Mouse (Mus musculus) heart, adult 2 months (tissue): Measurements from ENCODE around the gene H2-T3.

ENCODE experiments used
- CTCF ChIP-seq: fragments of 200-600 bp; IDR thresholded peaks from 2 replicates; pipeline ENCODE4 v1.8.1; 2022; ENCODE audit warnings: antibody characterized with exemption, mild to moderate bottlenecking, moderate library complexity
- POLR2A ChIP-seq: fragments of 200-500 bp; IDR thresholded peaks from 2 replicates; pipeline ENCODE4 v1.6.1; 2011; ENCODE audit warnings: mild to moderate bottlenecking, low read depth, low read length, control low read depth; ENCODE audit not compliant: insufficient read depth

DNA sequence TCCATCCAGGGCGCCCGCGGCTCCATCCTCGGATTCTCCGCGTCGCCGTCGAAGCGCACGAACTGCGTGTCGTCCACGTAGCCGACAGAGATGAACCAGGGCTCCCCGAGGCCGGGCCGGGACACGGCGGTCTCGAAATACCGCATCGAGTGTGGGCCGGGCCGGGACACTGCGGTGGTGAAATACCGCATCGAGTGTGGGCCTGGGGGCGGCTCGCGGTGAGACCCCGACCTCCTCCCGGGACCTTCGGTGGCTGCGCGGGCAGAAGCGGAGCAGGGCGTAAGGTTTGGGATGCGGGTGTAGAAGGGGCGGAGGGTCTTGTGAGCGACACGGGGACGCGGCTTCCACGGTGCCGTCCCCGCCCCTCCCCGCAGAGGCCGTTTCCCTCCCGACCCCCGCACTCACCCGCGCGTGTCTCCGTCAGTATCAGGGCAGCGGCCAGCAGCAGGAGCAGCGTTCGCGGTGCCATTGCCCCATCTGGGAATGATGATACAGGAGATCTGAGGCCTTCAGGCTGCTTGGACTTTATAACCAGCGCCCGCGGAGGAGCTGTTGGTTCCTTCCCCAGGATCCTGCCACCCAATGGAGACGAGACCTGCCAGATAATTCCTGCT is 21.9 kb downstream of the H2-T3 start, which contains the start of gene Gm8909:
- TF ChIP-seq POLR2A (no peak), CTCF (no peak)
